Mouse (Mus musculus) brain, embryonic 14.5 days (tissue): ENCODE results near the gene Crtc2.

Experiments
- CTCF ChIP-seq: fragments of 200-500 bp; IDR thresholded peaks from 2 replicates; pipeline ENCODE4 v1.5.1; 2012; ENCODE audit warnings: inconsistent platforms, mild to moderate bottlenecking, moderate library complexity, borderline replicate concordance; ENCODE audit not compliant: insufficient read depth, insufficient read length; ENCODE audit errors: extremely low read depth
- POLR2A ChIP-seq: fragments of 200-500 bp; IDR thresholded peaks from 2 replicates; pipeline ENCODE4 v1.6.1; 2012; ENCODE audit warnings: mild to moderate bottlenecking, inconsistent platforms, borderline replicate concordance; ENCODE audit not compliant: poor library complexity, insufficient read depth, insufficient read length, severe bottlenecking; ENCODE audit errors: extremely low read depth

GRCm38 (mm10) chr3:90272170-90272569, 18.2 kb downstream of the Crtc2 start:
- TF ChIP-seq CTCF: no peak
- no peak for TF ChIP-seq POLR2A
